Mouse (Mus musculus) left cerebral cortex, adult 6 months (tissue): Measurements from ENCODE around the gene Pdyn. TPM values are rescaled to one million over a fixed set of nuclear protein-coding genes. Genes with fewer than 3 reads are reported as not detected.

Experiments used
- long read RNA-seq, 2 experiments: library from polyadenylated mRNA; unstranded; transcript quantifications; one replicate each; pipeline ENCODE4 v2.0.0; 2019 to 2020
- polyA plus RNA-seq: library from polyadenylated mRNA; unstranded; fragments of <200 nt; fragmentation: Nextera tagmentation; gene quantifications from 2 replicates; pipeline ENCODE4 v1.2.3, GENCODE M21; 2021

The Pdyn gene
- 16.8 and 18.6 TPM in 2 replicates for polyA plus RNA-seq
- long read RNA-seq, experiment 1, transcript Pdyn-201 (4 exons, 2,386 nt) = major isoform, 169 of 186 reads
- long read RNA-seq, experiment 1, partial matches to known transcripts = 8 of 186 reads
- long read RNA-seq, experiment 1, other reads (novel, unspliced or antisense) = 9 of 186 reads
- long read RNA-seq, experiment 2, transcript Pdyn-201 (4 exons, 2,386 nt) = major isoform, 9 of 33 reads
- long read RNA-seq, experiment 2, partial matches to known transcripts = 2 of 33 reads
- long read RNA-seq, experiment 2, other reads (novel, unspliced or antisense) = 22 of 33 reads

GRCm38 (mm10) chr2:129699484-129700158 is at the start of gene Pdyn:
Gene Pdyn, minus strand, starts transcription at chr2:129699844.

Other genes with a start within 250 kb of the Pdyn start
- not detected in 2 replicates for gene F830045P16Rik, start 163.2 kb downstream of the Pdyn start, polyA plus RNA-seq
- gene Sirpa, start 107.0 kb downstream of the Pdyn start, polyA plus RNA-seq = 144 and 156 TPM in 2 replicates
- 6.3 and 10.2 TPM in 2 replicates for gene Stk35, start 100.7 kb upstream of the Pdyn start, polyA plus RNA-seq